Mouse (Mus musculus) intestine, embryonic 16.5 days (tissue): ENCODE measurements around the gene Ryr2. TPM values are rescaled to one million over a fixed set of nuclear protein-coding genes. Genes with fewer than 3 reads are reported as not detected.

Experiments
- ATAC-seq: fragments of 200-750 bp; cut with Nextera tagmentation; 2 replicates; pipeline ENCODE4 v1.8.0; 2017; ENCODE audit warnings: moderate TSS enrichment, moderate library complexity
- H3K27ac ChIP-seq: fragments of 300-500 bp; sonication (generic); 2 replicates; pipeline ENCODE4 v1.5.1; 2014; ENCODE audit warnings: mild to moderate bottlenecking, low read length
- H3K27me3 ChIP-seq: fragments of 300-500 bp; sonication (generic); replicated peaks from 2 replicates; pipeline ENCODE4 v1.6.1; 2014; ENCODE audit warnings: low read length, control low read depth, mixed read lengths; ENCODE audit not compliant: control insufficient read depth, insufficient read depth
- H3K36me3 ChIP-seq: fragments of 300-500 bp; sonication (generic); 2 replicates; pipeline ENCODE4 v1.6.1; 2014; ENCODE audit warnings: low read length, control low read depth; ENCODE audit not compliant: control insufficient read depth, insufficient read depth
- H3K4me1 ChIP-seq: fragments of 300-500 bp; sonication (generic); 2 replicates; pipeline ENCODE4 v1.6.1; 2014; ENCODE audit warnings: low read length, control low read depth, mixed read lengths; ENCODE audit not compliant: control insufficient read depth, insufficient read depth
- H3K4me2 ChIP-seq: fragments of 300-500 bp; sonication (generic); 2 replicates; pipeline ENCODE4 v1.6.1; 2014; ENCODE audit warnings: low read depth, low read length, control low read depth
- H3K4me3 ChIP-seq: fragments of 300-500 bp; sonication (generic); 2 replicates; pipeline ENCODE4 v1.5.1; 2014; ENCODE audit warnings: mild to moderate bottlenecking, low read length
- H3K9ac ChIP-seq: fragments of 300-500 bp; sonication (generic); 2 replicates; pipeline ENCODE4 v1.6.1; 2014; ENCODE audit warnings: low read depth, low read length
- H3K9me3 ChIP-seq: fragments of 300-500 bp; sonication (generic); 2 replicates; pipeline ENCODE4 v1.6.1; 2016; ENCODE audit warnings: low read length, control low read depth; ENCODE audit not compliant: control insufficient read depth
- WGBS: fragments of 180-500 bp; shearing (Covaris S2); extraction: QIAGEN DNeasy Blood & Tissue Kit; methylation state at CpG from one replicate; pipeline ENCODE4 v1.1.7; 2014; 5-methylcytosine and 5-hydroxymethylcytosine counted together
- polyA plus RNA-seq: library from polyadenylated mRNA; unstranded; fragments of >200 nt; fragmentation: Nextera tagmentation; extraction: Ambion mirVana; gene quantifications from 2 replicates; pipeline ENCODE4 v1.2.1, GENCODE M21; 2015

Gene Ryr2
- polyA plus RNA-seq, 1 experiment from 2014 or later, result 0.78 TPM

DNA sequence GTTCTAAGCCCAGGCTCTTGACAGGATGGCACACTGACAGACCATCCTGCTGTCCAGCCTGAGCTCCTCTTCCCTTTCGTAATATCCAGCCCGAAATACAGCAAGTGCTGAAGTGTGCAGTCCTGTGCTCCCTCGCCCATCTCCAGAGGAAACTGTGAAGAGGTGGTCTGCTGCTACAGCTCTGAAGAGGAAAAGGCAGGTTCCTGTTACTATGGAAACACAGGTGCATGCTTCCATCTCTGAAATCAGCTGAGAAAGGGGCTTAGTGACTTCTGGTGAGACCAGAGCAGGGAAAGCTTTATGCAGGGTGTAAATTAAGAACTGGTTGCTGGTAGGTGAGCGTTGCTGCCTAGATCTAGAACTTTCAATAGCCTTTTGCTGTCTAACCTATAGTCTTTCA is 583.1 kb downstream of the Ryr2 start:
- 83% methylated on average over 4 of the region's 4 CpGs for WGBS
- Histone ChIP-seq H3K4me2 (no peak overlapping the region), H3K9me3 (no peaks in the 10 kb centered on the region)

DNA sequence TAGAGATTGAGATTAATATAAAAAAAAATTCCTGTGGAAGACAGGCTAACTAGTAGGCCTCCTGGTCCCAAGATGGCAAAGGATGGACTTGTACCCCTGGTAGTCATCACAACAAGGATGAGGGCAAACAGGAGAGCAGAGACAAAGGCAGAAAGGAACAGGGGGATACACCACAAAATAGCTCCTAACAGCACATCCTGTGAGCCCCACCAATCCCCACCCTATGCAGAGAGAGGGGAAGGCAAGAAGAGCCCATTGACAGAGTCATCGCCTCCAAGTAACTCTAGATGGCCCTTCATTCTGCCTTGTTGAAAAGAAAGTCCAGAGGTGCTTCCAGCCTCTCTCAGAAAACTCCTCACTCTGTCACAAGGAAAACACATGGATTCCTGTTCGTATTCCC is 586.0 kb downstream of the Ryr2 start:
- ATAC-seq, result no peak
- Histone ChIP-seq H3K4me1 (no peaks in the 10 kb centered on the region), H3K9ac (no peak overlapping the region), H3K36me3 (no peaks in the 10 kb centered on the region), H3K4me2 (no peak overlapping the region), H3K27ac (no peak overlapping the region), H3K4me3 (no peak overlapping the region), H3K9me3 (no peaks in the 10 kb centered on the region), H3K27me3 (no peaks in the 10 kb centered on the region)
- WGBS, result 92% methylated on average over 2 of the region's 2 CpGs

More for the DNA sequence above, 583.1 kb downstream of the Ryr2 start:
- H3K36me3 ChIP-seq, result no peaks in the 10 kb centered on the region
- ATAC-seq, result no peak
- H3K4me1 ChIP-seq, result no peaks in the 10 kb centered on the region
- H3K27ac ChIP-seq, result no peak overlapping the region
- no peak overlapping the region for H3K9ac ChIP-seq
- no peaks in the 10 kb centered on the region for H3K27me3 ChIP-seq
- no peak overlapping the region for H3K4me3 ChIP-seq

DNA sequence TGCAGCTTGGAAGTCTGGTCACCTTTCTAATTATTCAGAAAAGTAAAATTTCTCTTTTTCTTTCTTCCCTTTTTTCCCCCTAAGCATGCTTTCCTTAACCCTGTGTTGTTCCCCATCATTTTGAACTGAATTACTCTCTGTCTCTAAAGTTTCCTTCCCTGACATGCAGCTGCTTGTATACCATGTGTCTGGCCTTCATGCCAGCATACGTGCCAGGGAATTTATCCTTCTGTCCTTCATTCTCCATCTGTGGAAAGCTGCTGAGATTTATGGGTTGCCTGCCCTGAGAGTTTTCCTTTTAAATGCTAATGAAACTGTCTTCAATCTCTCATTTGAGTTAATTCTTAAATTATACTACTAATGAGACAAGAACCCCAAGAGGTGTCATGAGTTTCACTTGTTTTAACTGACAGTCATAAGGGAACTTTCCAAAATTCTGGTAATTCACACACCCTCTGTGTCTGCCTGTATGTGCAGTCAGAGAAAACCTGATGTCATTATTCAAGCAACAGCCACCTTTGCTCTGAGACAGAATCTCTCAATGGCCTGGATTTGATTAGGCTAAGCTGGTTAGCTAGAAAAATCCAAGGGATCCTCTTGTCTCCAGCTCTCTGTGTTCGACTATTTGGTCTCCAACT is 595.1 kb downstream of the Ryr2 start:
- Histone ChIP-seq H3K4me1 (no peaks in the 10 kb centered on the region), H3K27ac (no peak overlapping the region), H3K36me3 (no peaks in the 10 kb centered on the region), H3K4me2 (no peak overlapping the region), H3K27me3 (no peaks in the 10 kb centered on the region), H3K9me3 (no peaks in the 10 kb centered on the region), H3K9ac (no peak overlapping the region), H3K4me3 (no peak overlapping the region)
- ATAC-seq, result no peak
- WGBS, result 64% methylated on average over 2 of the region's 2 CpGs

Other genes starting within 250 kb of the Ryr2 start
- gene Mtr, start 151.2 kb upstream of the Ryr2 start, polyA plus RNA-seq, result 6.4 and 7.4 TPM in 2 replicates
- gene Actn2, start 233.8 kb upstream of the Ryr2 start, polyA plus RNA-seq, result 2.0 and 3.5 TPM in 2 replicates